Mouse (Mus musculus) ES-E14 (cell line): Measurements from ENCODE around the gene Ephb1.

ENCODE experiments used
- CHD2 ChIP-seq: IDR thresholded peaks from 2 replicates; pipeline ENCODE4 v1.6.1; 2014; ENCODE audit warnings: mild to moderate bottlenecking, low read depth, low read length, inconsistent platforms
- HCFC1 ChIP-seq: IDR thresholded peaks from 2 replicates; pipeline ENCODE4 v1.6.1; 2012; ENCODE audit warnings: low read length, inconsistent platforms, borderline replicate concordance; ENCODE audit not compliant: insufficient read depth
- MAFK ChIP-seq: IDR thresholded peaks from 2 replicates; pipeline ENCODE4 v1.6.1; 2014; ENCODE audit warnings: mild to moderate bottlenecking, low read depth, low read length, inconsistent platforms; ENCODE audit not compliant: insufficient read depth
- ZNF384 ChIP-seq: IDR thresholded peaks from 2 replicates; pipeline ENCODE4 v1.6.1; 2012; ENCODE audit warnings: low read depth, low read length, inconsistent platforms

DNA sequence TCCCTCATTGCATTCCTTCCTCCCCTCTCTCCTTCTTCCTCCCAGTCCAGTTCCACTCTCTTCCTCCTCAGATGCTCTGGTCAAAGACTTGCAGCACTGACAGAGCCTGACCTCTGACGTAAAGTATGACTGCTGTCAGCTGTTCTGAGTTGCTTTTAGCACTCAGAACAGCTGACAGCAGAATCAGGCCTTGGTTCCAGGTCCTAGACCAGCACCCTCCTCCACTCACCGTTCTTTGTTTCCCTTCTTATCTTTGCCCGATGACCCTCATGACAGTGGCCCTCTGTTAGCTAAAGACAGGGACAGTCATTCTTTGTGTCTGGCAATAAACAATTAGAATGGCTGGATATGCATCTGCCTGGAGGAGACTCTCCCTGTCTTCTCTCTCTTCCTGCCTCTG lies 49.7 kb downstream of the Ephb1 start:
- no peak for TF ChIP-seq CHD2
- no peak for TF ChIP-seq ZNF384
- TF ChIP-seq HCFC1, result no peak
- no peak for TF ChIP-seq MAFK
